Mouse (Mus musculus): ENCODE measurements around the gene Il1r1.

- TF ChIP-seq POLR2A (IDR thresholded peaks at IDR 0.05; ENCODE audit: low read depth, low read length) (no peak), CTCF (conservative IDR thresholded peaks at IDR 0.05; ENCODE audit: insufficient read depth, insufficient read length, low read depth, low read length) (no peak)
Observed at GRCm38 (mm10) chr1:40272204-40272603, 47.3 kb downstream of the Il1r1 start.
